Mouse (Mus musculus) telencephalon, adult 2 months (tissue): ENCODE data around the gene Pbld1.

ENCODE experiments used
- DNase-seq: peaks from one replicate; pipeline ENCODE4 v3.0.0-alpha.2; 2011; ENCODE audit warnings: low read depth, low spot score

The Pbld1 gene

GRCm38 (mm10) chr10:63092616-63093550 is 32.9 kb downstream of the Pbld1 start:
- no peak for DNase-seq

DNA sequence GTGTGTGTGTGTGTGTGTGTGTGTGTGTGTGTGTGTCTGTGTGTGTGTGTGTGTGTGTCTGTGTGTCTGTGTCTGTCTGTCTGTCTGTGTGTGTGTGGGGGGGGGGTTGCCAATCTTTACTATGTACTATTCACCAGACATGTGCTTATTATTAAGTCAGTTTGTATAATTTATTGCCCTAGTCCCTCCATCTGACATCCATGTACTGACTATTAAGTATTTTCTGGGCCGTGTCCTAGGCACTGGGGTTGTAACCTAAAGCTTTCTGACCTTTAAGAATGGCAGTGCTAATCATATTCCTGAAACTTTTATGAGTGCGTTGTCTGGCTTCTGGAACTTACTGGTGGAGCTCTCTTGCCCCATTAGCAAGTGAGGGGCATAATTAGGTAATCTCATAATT is 36.8 kb downstream of the Pbld1 start:
- no peak for DNase-seq

GRCm38 (mm10) chr10:63098191-63098590 is 38.2 kb downstream of the Pbld1 start:
- no peak for DNase-seq

DNA sequence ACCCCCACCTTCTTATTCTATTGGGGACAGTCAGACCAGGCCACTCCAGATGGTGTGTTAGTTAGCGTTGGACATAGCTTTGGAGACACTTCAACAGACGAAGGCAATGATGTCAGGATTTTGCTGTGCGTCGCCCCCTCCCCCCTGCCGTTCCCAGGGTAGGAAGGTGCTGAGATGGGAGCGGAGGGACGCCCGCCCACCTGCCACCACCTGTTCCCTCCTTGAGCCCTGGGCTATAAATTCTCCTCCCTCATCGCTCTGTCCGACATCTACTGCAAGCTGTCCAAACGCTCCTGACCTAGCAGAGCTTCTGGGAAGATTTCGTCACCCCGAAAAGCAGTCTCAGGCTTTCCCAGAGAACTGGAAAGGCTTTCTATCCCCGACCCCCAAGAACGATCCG is 39.6 kb downstream of the Pbld1 start, which contains the start of gene Atoh7:
Gene Atoh7, plus strand, starts transcription at position 131 of the 400 bp plus-strand sequence.
- DNase-seq = peak; percentile 31

DNA sequence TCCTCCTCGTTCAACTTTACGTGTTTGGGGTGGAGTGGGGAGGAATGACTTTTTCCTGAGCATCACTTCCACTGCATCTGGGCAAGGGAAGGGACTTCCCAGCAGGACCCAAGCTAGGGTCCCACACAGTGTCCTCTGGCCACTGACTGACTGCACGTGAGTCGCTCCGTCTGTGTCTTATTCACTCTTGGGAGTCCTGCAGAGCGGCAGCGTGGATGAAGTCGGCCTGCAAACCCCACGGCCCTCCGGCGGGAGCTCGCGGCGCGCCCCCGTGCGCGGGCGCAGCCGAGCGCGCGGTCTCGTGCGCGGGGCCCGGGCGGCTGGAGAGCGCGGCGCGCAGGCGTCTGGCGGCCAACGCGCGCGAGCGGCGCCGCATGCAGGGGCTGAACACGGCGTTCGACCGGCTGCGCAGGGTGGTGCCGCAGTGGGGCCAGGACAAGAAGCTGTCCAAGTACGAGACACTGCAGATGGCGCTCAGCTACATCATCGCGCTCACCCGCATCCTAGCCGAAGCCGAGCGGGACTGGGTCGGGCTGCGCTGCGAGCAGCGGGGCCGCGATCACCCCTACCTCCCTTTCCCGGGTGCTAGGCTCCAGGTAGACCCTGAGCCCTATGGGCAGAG is 40.1 kb downstream of the Pbld1 start:
- peak; percentile 39 for DNase-seq

DNA sequence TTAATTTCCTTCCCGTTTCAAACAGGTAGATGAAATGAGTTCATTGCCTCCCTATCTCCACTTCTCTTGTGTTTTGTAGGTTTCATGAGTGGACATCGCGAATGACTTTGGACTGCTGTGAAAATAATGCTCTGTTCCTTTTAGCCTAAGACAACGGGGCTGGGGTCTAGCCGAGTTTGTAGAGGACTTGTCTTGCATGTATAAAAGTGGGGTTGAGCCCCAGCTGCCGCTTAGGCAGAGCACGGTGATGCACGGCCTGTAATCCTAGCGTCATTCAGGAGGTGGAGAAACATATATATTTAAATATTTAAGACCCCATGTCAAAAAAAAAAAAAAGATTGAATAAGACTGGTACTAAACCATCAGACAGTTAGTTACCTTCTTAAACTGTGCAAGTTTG is 40.7 kb downstream of the Pbld1 start:
- no peak for DNase-seq

GRCm38 (mm10) chr10:63113027-63113604 is 53.2 kb downstream of the Pbld1 start:
- DNase-seq = no peak

- DNase-seq = no peak
These were observed 53.9 kb downstream of the Pbld1 start for GRCm38 (mm10) chr10:63113716-63114360.

DNA sequence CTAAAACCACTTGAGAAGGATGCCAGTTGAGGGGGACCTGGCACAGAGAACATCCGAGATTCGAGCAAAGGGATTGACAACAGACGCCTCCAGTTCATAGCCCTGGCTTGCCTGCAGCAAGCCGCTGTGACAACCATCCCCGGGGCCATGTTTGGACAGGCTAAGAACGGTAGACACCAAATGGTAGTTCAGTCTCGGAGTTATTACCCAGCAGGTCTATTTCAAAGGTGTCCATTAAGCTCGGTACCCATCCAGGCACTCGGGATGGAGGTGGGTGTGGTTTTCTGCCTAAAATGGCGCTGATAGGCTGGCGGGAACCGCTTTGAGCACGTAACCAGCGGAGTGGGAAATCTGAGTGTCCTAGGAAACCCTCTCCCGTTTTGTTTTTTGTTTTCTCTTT is 55.9 kb downstream of the Pbld1 start:
- DNase-seq = no peak

DNA sequence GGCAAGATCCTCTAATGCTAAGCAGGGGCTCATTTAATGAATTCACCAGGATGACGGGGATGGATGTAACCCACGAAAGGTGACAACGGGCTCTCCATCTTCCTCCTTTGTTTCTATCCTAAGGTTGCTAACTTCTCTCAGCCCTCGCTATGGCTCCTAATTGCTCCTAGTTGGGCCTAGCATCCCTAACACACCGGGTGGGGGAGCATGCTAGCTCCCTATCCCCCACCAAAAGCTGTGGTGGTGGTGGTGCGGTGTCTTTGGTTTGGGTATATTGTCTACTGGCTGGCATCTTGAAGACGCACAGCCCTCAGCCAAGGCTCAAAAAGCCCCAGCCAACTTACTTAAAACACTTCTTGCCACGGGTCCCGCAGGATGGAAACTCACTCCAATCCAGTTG is 56.4 kb downstream of the Pbld1 start:
- no peak for DNase-seq

- DNase-seq = no peak
These were observed 57.6 kb downstream of the Pbld1 start for GRCm38 (mm10) chr10:63117583-63117982.

DNA sequence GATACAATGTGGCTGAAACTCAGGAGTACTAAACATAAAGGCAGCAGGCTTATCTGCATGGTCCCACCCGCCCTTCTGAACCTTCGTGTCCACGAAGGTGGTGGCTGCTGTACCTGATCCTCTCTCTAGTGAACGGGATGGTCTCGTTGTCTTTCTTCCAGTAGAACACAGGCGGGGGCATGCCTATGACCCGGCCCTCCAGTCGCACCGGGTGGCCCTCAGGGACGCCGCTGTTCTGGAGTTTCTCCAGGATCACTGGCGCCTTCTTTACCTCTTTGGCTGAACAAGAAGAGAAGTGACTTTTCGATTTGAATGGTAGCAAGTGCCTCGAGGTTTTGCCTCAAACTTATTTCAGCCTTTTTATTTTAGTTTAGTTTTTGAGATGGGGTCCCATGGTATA is 60.0 kb downstream of the Pbld1 start:
- DNase-seq = no peak

DNA sequence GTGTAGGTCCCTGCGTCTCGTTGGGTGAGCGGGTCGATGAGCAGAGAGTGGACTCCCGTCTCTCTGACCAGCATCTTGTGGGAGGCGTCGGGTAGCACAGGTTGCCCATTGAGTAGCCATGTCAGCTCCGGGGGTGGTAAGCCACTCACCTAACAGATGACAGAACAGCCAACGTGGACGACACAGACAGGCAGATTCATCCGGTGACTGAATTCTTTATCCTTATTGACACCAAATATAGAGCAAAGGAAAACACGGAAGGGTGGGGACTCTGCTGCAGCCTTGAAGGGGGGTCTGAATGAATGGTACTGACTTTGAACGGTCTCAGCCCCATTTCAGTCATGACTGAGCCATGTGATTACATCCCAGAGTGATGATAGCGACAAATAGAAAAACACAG is 62.0 kb downstream of the Pbld1 start:
- DNase-seq = no peak

DNA sequence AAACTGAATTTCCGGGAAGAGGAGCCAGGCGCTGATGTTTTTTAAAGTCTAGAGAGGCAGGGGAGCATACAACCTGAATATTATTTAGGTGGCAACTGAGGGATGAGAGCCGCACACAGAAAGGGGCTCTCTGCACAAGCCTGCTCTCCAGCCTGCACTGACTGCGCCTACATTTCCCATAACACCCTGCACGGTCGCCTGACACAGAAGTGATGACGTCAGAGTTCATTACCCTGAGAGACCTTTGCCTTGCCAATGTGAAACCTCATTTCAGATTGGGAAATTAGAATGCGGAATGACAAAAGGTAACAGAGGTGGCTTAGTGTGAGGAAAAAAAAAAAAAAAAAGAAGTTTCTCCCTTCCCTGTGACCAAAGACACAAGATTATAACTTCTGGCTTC is 62.6 kb downstream of the Pbld1 start:
- no peak for DNase-seq

GRCm38 (mm10) chr10:63123141-63123540 is 63.2 kb downstream of the Pbld1 start:
- DNase-seq = no peak

DNA sequence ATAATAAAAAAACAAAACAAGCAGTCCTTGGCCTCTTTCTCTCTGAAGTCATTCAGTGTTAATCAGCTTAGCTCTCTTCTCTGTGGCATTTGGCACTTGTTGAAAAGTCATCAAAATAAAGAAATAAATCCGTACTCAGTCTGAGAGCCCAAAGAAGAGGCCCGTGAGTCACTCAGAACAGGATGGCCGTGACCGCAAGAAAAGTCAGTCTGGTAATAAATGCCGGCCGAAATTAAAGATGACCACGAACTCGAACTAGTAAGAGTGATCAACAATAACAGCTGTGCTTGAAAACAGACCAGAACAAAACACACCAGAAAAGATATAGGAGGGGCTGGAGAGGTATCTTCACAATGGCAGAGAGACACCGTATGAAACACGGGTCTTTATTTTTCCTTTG is 64.1 kb downstream of the Pbld1 start:
- DNase-seq = no peak

DNA sequence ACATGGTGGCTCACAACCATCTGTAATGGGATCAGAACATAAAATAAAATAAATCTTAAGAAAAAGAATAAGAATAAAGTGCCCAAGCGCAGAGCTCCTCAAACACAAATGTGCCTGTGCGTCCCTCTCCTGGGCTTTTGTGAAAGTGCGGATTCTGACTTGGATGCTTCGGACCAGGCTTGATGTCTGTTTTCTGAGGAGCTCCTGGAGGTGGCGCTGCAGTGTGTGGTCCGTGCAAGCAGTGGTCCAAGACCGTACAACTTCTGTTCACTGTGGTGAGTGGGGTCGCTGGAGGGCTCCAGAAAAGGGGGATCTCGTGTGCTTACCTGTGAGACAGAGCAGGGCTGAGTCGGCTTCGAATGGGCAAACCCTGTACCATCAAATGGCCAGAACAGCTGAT is 65.4 kb downstream of the Pbld1 start:
- no peak for DNase-seq

DNA sequence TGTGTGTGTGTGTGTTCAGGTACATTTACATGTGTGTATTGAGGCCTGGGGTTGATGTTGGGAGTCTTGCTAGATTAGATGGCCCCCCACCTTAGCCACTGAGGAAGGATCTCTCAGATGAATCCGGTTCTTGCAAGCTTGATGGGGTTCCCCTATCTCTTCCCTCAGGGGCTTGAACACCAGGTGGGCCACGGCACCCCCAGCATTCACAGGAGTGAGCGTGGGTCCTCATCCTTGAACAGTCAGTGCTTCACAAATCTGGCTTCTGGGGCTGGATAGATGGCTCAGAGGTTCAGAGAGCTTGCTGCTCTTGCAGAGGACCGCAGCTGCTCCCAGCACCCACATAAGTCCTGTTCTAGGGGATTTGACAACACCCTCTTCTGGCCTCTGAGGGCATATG is 66.2 kb downstream of the Pbld1 start:
- no peak for DNase-seq

DNA sequence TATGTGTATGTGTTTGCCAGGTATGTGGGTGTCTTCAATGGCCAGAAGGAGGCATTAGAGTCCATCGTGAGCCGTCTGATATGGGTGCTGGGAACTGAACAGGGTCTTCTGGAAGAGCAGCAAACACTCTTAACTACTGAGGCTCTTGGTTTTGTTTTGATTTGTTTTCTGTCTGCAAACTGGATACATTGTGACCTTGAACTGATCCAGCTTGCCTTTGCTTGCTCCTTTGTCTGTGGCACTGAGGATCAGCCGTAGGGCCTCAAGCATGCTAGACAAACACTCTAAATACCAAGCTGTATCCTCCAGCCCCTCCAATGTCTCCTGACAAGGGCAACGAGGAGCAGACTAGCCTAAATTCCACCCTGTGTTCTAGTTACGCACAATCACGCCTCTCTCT is 67.2 kb downstream of the Pbld1 start:
- no peak for DNase-seq
